Mouse (Mus musculus): ENCODE data around the gene Efna4. TPM values are rescaled to one million over a fixed set of nuclear protein-coding genes. Genes with fewer than 3 reads are reported as not detected.

Efna4 gene
- polyA plus RNA-seq, 1 experiment from 2014 or later: 4.4 TPM

GRCm38 (mm10) chr3:89317246-89317645, 20.6 kb downstream of the Efna4 start:
- H3K4me2 ChIP-seq (replicated peaks): peak overlapping the region; percentile 35
- H3K4me1 ChIP-seq (replicated peaks; ENCODE audit: control insufficient read depth, insufficient read depth, low read length): peaks cover 32% of the 10 kb centered on the region
- 58% methylated on average over 6 of the region's 6 CpGs for WGBS
- H3K9me3 ChIP-seq (ENCODE audit: control insufficient read depth, low read length): no peaks in the 10 kb centered on the region
- H3K36me3 ChIP-seq (replicated peaks; ENCODE audit: control insufficient read depth, insufficient read depth): peaks cover 30% of the 10 kb centered on the region
- no peak overlapping the region for H3K27ac ChIP-seq
- no peak for DNase-seq (ENCODE audit: low spot score)
- 0 out of 2 replicates have a peak overlapping the region, but pooled peaks have one; percentile 28 for H3K9ac ChIP-seq
- ATAC-seq (ENCODE audit: low FRiP score): no peak
- no peak overlapping the region for H3K4me3 ChIP-seq (replicated peaks; ENCODE audit: low read length)
- peaks cover 12% of the 10 kb centered on the region; the same call in 1 of the 2 replicates for H3K27me3 ChIP-seq (ENCODE audit: control insufficient read depth, insufficient read depth, low read length)

GRCm38 (mm10) chr3:89316833-89317232, 21.0 kb downstream of the Efna4 start:
- H3K9ac ChIP-seq: 0 out of 2 replicates have a peak overlapping the region, but pooled peaks have one; percentile 28

DNA sequence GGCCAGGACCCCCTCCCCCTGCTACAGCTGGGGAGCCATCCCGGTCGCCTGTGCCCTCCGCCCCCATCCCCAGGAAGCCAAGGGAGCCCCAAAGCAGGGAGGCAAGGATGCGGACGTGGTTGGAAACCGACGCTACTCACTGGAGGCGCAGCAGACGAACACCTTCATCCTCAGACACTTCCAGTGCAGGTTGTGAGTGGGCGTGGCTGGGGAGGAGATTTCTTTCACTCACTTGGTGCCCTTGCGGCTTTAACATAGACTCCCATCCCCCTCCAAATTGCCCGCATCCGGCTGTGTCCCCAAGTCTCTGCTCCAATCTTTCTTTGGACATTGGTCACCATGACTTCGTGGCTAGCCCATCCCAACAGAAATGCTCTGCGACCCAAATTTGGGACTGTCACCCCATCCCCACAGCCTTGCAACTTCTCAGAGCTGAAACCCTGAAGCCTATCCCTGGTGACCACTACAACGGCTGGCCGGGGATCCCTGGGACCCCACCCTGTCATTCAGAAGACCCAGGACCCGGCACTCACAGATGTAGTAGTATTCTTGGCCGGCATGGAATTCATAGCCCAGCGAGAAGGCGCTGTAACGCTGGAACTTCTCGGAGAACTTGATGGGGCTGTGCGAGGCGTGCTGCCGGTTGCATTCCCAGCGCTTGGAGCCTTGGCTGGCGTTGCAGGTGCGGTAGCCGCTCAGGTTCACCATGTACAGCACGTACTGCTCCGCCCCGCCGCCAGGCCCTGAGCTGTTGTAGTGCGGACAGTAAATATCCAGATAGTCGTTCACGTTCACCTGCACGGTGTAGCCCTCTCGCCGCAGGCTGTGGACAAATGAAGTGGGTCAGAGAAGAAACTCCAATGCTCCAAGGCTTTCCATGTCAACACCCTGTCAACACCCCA, 21.6 kb downstream of the Efna4 start:
- H3K27ac ChIP-seq: no peak overlapping the region
- 8% methylated on average over 38 of the region's 40 CpGs for WGBS
- ATAC-seq (ENCODE audit: low FRiP score): no peak

More at GRCm38 (mm10) chr3:89316833-89317232, 21.0 kb downstream of the Efna4 start:
- peaks cover 12% of the 10 kb centered on the region; the same call in 1 of the 2 replicates for H3K27me3 ChIP-seq (ENCODE audit: control insufficient read depth, insufficient read depth, low read length)
- 0% methylated on average over 4 of the region's 4 CpGs for WGBS
- peaks cover 30% of the 10 kb centered on the region for H3K36me3 ChIP-seq (replicated peaks; ENCODE audit: control insufficient read depth, insufficient read depth)
- H3K4me1 ChIP-seq (replicated peaks; ENCODE audit: control insufficient read depth, insufficient read depth, low read length): peaks cover 32% of the 10 kb centered on the region
- H3K27ac ChIP-seq: no peak overlapping the region
- no peak overlapping the region for H3K4me3 ChIP-seq (replicated peaks; ENCODE audit: low read length)
- ATAC-seq (ENCODE audit: low FRiP score): peak; percentile 26; the same call in 1 of the 2 replicates
- DNase-seq (ENCODE audit: low spot score): peak; percentile 90
- H3K9me3 ChIP-seq (ENCODE audit: control insufficient read depth, low read length): no peaks in the 10 kb centered on the region
- peak overlapping the region; percentile 38 for H3K4me2 ChIP-seq (replicated peaks)

DNA sequence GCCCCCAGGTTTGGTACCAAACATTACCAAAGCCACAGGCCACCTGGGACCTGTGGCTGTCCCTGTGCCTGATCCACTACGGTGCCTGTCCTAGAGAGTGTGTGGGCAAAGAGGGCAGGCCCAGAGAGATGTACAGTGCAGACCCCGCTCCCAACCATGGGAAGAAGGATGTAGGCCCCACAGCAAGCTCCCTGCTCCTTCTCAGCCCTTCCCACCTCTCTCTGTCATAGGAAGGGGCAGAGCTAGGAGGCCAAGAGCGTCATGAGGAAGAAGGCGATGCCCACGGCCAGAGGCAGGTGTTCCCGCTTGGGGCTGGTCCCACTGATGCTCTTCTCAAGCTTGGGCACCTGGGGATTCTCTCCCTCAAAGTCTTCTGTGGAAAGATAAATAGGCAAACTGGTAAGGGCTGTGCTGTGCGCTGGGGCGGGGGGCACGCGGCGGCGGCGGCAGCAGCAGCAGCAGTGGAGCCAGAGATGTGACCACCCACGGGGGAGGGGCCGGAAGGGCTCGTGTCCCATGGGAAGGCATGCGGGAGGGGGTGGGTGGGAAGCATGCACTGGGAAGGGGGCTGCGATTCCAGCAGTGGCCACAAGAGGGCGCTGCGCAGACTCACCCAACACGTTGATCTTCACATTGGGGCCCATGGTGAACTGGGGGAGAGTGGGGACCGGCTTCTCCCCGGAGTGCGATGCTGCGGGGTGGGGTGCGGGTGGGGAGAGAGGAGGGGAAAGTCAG, 22.5 kb downstream of the Efna4 start:
- 6% methylated on average over 21 of the region's 26 CpGs for WGBS

More for the DNA sequence above, 21.6 kb downstream of the Efna4 start:
- no peak overlapping the region for H3K9ac ChIP-seq
- H3K4me1 ChIP-seq (replicated peaks; ENCODE audit: control insufficient read depth, insufficient read depth, low read length): peaks cover 32% of the 10 kb centered on the region; the same call in 1 of the 2 replicates
- H3K4me2 ChIP-seq (replicated peaks): peak overlapping the region; percentile 38
- H3K9me3 ChIP-seq (ENCODE audit: control insufficient read depth, low read length): no peaks in the 10 kb centered on the region
- peak overlapping the region; percentile 8; the same call in 1 of the 2 replicates for H3K4me3 ChIP-seq (replicated peaks; ENCODE audit: low read length)
- no peak for DNase-seq (ENCODE audit: low spot score)
- peaks cover 12% of the 10 kb centered on the region; the same call in 1 of the 2 replicates for H3K27me3 ChIP-seq (ENCODE audit: control insufficient read depth, insufficient read depth, low read length)
- H3K36me3 ChIP-seq (replicated peaks; ENCODE audit: control insufficient read depth, insufficient read depth): peaks cover 30% of the 10 kb centered on the region

GRCm38 (mm10) chr3:89314791-89315190, 23.0 kb downstream of the Efna4 start:
- H3K4me2 ChIP-seq (replicated peaks): no peak overlapping the region

More for the DNA sequence above, 22.5 kb downstream of the Efna4 start:
- Histone ChIP-seq H3K9ac (0 out of 2 replicates have a peak overlapping the region, but pooled peaks have one; percentile 0), H3K4me2 (replicated peaks) (peak overlapping the region; percentile 38), H3K27ac (no peak overlapping the region), H3K4me1 (replicated peaks; ENCODE audit: control insufficient read depth, insufficient read depth, low read length) (peaks cover 29% of the 10 kb centered on the region; the same call in 1 of the 2 replicates), H3K36me3 (replicated peaks; ENCODE audit: control insufficient read depth, insufficient read depth) (peaks cover 30% of the 10 kb centered on the region), H3K9me3 (ENCODE audit: control insufficient read depth, low read length) (no peaks in the 10 kb centered on the region), H3K4me3 (replicated peaks; ENCODE audit: low read length) (peak overlapping the region; percentile 8), H3K27me3 (ENCODE audit: control insufficient read depth, insufficient read depth, low read length) (peaks cover 12% of the 10 kb centered on the region; the same call in 1 of the 2 replicates)
- DNase-seq (ENCODE audit: low spot score) (peak; percentile 77), ATAC-seq (ENCODE audit: low FRiP score) (no peak)

DNA sequence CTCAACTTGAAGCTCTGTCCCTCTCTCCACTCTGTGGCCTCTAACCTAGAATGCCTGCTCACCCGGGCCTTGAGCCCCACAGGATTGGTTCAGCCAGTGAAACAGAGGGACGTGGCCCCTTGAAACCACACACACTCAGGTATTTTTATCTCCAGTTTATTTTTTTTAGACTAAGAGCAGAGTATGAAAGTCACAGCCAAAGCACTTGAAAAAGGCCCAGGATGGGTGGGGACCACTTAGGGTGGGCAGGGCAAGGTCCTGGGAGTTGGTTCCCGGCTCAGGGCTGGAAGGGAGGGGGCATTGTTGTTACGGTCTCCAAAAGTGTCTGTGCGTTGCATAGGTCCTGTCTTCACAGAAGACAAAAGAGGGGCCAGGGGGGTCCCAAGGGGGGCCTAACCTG, 23.5 kb downstream of the Efna4 start:
- Histone ChIP-seq H3K9ac (no peak overlapping the region), H3K27ac (no peak overlapping the region), H3K4me2 (replicated peaks) (no peak overlapping the region), H3K9me3 (ENCODE audit: control insufficient read depth, low read length) (no peaks in the 10 kb centered on the region), H3K4me3 (replicated peaks; ENCODE audit: low read length) (no peak overlapping the region), H3K27me3 (ENCODE audit: control insufficient read depth, insufficient read depth, low read length) (peaks cover 12% of the 10 kb centered on the region; the same call in 1 of the 2 replicates), H3K36me3 (replicated peaks; ENCODE audit: control insufficient read depth, insufficient read depth) (peaks cover 30% of the 10 kb centered on the region), H3K4me1 (replicated peaks; ENCODE audit: control insufficient read depth, insufficient read depth, low read length) (peaks cover 20% of the 10 kb centered on the region; the same call in 1 of the 2 replicates)
- WGBS: 68% methylated on average over 5 of the region's 5 CpGs
- DNase-seq (ENCODE audit: low spot score): no peak
- ATAC-seq (ENCODE audit: low FRiP score): no peak

More at GRCm38 (mm10) chr3:89314791-89315190, 23.0 kb downstream of the Efna4 start:
- H3K27ac ChIP-seq: no peak overlapping the region
- H3K27me3 ChIP-seq (ENCODE audit: control insufficient read depth, insufficient read depth, low read length): peaks cover 12% of the 10 kb centered on the region; the same call in 1 of the 2 replicates
- H3K9ac ChIP-seq: no peak overlapping the region
- H3K4me1 ChIP-seq (replicated peaks; ENCODE audit: control insufficient read depth, insufficient read depth, low read length): peaks cover 24% of the 10 kb centered on the region; the same call in 1 of the 2 replicates
- WGBS: 45% methylated on average over 2 of the region's 2 CpGs
- no peaks in the 10 kb centered on the region for H3K9me3 ChIP-seq (ENCODE audit: control insufficient read depth, low read length)
- DNase-seq (ENCODE audit: low spot score) (no peak), ATAC-seq (ENCODE audit: low FRiP score) (no peak)
- peaks cover 30% of the 10 kb centered on the region for H3K36me3 ChIP-seq (replicated peaks; ENCODE audit: control insufficient read depth, insufficient read depth)
- H3K4me3 ChIP-seq (replicated peaks; ENCODE audit: low read length): no peak overlapping the region

- H3K4me1 ChIP-seq (replicated peaks; ENCODE audit: control insufficient read depth, insufficient read depth, low read length): no peaks in the 10 kb centered on the region
- no peak overlapping the region for H3K27ac ChIP-seq
- WGBS: 4% methylated on average over 9 of the region's 9 CpGs
- no peak overlapping the region for H3K9ac ChIP-seq
- ATAC-seq (ENCODE audit: low FRiP score) (peak; percentile 84), DNase-seq (ENCODE audit: low spot score) (peak; percentile 85)
- H3K4me3 ChIP-seq (replicated peaks; ENCODE audit: low read length): no peak overlapping the region
- H3K36me3 ChIP-seq (replicated peaks; ENCODE audit: control insufficient read depth, insufficient read depth): peaks cover 5% of the 10 kb centered on the region; the same call in 1 of the 2 replicates
- H3K4me2 ChIP-seq (replicated peaks): no peak overlapping the region
- no peaks in the 10 kb centered on the region for H3K9me3 ChIP-seq (ENCODE audit: control insufficient read depth, low read length)
- H3K27me3 ChIP-seq (ENCODE audit: control insufficient read depth, insufficient read depth, low read length): no peaks in the 10 kb centered on the region
Measured at GRCm38 (mm10) chr3:89308089-89308488, 29.7 kb downstream of the Efna4 start.

GRCm38 (mm10) chr3:89305551-89306325, 32.1 kb downstream of the Efna4 start:
- Histone ChIP-seq H3K27ac (no peak overlapping the region), H3K27me3 (ENCODE audit: control insufficient read depth, insufficient read depth, low read length) (no peaks in the 10 kb centered on the region), H3K36me3 (replicated peaks; ENCODE audit: control insufficient read depth, insufficient read depth) (no peaks in the 10 kb centered on the region), H3K4me3 (replicated peaks; ENCODE audit: low read length) (no peak overlapping the region), H3K4me2 (replicated peaks) (no peak overlapping the region), H3K4me1 (replicated peaks; ENCODE audit: control insufficient read depth, insufficient read depth, low read length) (no peaks in the 10 kb centered on the region), H3K9me3 (ENCODE audit: control insufficient read depth, low read length) (no peaks in the 10 kb centered on the region), H3K9ac (no peak overlapping the region)
- ATAC-seq (ENCODE audit: low FRiP score) (no peak), DNase-seq (ENCODE audit: low spot score) (no peak)
- WGBS: 80% methylated on average over 8 of the region's 8 CpGs
